Mouse (Mus musculus) megakaryocyte, adult 5-6 weeks (primary cell): ENCODE measurements around the gene Nol12. TPM values are rescaled to one million over a fixed set of nuclear protein-coding genes. Genes with fewer than 3 reads are reported as not detected.

Experiments used
- ATAC-seq: 2 replicates; pipeline ENCODE4 v1.8.0; 2016; ENCODE audit warnings: mild to moderate bottlenecking, inconsistent platforms; ENCODE audit not compliant: poor library complexity, severe bottlenecking
- total RNA-seq, 2 experiments: library from RNA; stranded (forward) in 1 of 2; stranded (reverse) in 1 of 2; fragments of 153-499, 151-499 nt in 1 of 2; fragments of 221-1000, 200-1000 nt in 1 of 2; gene quantifications; 2 replicates each; pipeline versions ENCODE4 v1.2.3 to v1.2.4; 2015 to 2017

Nol12 gene
- total RNA-seq, 2 experiments from 2014 or later: 12.6 to 32.4 TPM

- ATAC-seq: peak; percentile 98
Measured at GRCm38 (mm10) chr15:78947657-78948056, 12.9 kb downstream of the Nol12 start, which contains the start of gene Triobp. Triobp (plus strand) TSS chr15:78947724.

GRCm38 (mm10) chr15:78948152-78948725, 13.5 kb downstream of the Nol12 start:
- ATAC-seq: no peak

DNA sequence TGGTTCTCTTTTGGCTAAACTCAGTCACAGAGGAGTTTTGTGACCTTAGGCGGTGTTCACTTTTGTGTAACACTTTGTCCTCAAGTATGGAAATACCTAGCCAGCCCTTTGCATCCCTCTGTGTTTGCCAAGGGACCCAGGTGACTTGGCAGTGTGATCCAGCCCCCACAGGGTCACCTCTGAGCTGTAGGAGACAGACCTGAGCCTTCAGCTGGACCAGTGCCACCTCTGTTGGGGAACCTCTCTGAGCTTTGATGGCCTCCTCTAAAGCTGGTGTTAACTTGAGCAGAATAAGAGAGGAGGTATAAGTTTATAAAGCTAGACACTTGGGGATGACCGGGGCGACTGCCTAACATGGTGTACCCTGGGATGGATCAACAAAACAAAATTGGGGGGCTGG, 14.2 kb downstream of the Nol12 start:
- ATAC-seq: no peak

DNA sequence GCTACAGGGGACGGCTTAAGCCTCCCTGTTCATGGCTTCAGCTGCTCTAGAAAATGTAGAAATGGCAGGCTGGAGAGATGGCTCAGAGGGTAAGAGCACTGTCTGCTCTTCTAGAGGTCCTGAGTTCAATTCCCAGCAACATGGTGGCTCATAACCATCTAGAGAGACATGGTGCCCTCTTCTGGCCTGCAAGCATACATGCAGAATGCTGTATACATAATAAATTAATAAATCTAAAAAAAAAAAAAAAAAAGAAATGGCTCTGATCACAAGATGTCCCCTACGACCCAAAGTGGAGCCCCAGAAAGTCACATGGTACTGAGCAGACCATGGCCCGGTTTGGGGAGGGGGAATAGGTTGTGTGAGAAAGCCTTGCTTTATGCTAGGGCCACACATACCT, 20.9 kb downstream of the Nol12 start:
- no peak for ATAC-seq

GRCm38 (mm10) chr15:78956351-78956750, 21.6 kb downstream of the Nol12 start:
- no peak for ATAC-seq

DNA sequence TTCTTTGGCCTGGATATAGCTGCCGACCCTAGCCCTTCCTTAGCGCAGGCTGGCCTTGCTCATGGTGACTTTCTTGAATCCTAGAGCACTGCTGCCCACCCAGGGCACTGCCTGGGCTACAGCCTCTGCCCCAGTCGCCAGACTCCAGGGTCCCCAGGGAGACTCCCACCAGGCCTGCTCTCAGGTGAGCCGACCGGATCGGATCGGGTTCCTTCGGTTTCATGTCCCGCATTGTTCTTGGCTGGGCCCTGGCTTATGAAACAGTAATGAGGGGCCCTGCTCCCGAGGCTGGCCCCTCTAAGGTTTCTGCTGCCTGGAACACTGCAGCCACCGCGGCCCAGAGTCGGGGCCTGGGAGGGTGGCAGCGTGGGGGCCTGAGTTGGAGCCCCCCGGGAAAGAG, 22.3 kb downstream of the Nol12 start:
- no peak for ATAC-seq

- no peak for ATAC-seq
Measured at GRCm38 (mm10) chr15:78959537-78959936, 24.8 kb downstream of the Nol12 start.

DNA sequence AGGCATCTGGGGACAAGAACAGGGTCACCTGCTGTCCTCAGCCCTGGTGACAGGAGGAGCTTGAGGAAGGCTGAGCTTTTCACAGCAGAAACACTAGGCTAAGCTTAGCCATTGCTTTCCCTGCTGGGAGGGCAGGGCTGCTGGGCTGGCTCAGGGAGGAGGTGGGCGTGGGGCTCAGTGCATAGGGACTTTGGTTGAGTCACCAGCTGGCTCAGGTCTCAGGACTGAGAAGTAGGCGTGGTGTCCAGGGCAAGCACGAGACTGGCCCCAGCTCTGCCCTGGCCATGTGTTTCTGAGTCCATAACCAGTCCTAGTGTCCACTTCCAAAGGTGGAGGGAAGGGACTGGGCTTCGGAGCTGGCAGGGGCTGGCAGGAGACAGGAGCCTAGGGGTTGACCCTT, 25.4 kb downstream of the Nol12 start:
- ATAC-seq: no peak

- peak; percentile 97 for ATAC-seq
Measured at GRCm38 (mm10) chr15:78962885-78963284, 28.2 kb downstream of the Nol12 start.

DNA sequence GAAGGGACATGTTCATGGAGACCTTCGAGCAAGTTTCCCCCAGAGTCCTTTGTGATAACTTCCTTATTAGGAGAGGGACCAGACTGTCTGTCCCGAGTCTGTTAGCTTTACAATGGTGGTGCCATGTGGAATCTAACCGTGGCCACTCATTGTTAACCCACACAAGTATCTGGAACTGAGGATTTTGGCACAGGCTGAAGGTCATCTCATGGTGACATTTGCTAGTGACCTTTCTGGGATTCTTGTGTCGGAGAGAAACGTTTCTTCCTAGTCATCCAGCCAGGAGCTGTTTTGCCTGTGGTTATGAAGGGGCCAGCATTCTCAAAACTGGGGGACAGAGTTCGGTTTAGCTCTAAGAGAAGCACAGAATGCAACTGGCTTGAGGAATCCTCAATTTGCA, 36.9 kb downstream of the Nol12 start:
- no peak for ATAC-seq

- ATAC-seq: 0 out of 2 replicates have a peak, but pooled peaks have one; percentile 25
Measured at GRCm38 (mm10) chr15:78973950-78974349, 39.2 kb downstream of the Nol12 start.

DNA sequence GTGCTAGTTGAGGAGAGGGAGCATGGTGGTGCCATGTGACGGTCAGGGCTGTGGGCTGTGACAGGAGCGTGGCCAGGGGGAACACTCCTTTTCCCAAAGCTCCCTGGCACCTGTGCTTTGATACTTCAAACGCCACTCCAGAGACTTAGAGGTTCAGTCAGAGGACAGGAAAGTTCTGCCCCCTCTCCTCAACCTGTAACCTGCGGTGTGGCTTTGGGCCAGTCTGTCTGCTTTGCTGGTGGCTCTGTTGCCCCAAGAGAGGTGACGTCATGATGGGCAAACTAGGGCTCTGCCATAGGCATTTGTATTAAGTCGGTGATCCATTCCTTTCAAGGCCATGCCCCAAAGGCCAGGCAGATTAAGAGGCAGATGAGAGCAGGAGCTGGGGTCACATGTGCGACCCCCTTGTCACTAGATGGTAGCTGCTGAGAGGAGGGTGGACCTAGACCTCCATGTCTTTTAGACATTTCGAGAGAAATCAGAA, 43.0 kb downstream of the Nol12 start:
- no peak for ATAC-seq

DNA sequence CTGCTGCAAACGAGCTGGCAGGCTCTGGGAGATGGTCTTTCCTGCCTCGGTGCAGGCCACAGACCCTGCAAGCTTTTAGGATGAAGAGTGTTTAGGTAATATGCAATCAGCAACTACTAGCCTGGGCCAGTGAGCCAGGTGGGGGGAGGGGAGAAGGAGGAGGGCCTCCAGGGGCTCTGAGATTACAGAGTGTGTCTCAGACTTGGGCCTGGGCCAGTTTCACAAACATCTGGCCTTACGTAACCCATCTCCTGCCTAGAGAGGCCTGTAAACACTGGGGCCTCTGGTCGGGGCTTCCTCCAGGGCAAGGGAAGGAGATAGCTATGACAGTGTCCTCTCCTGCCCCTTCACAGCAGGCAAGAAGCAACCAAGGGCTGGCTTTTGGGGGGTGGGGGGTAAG, 44.1 kb downstream of the Nol12 start:
- peak; percentile 43 for ATAC-seq

DNA sequence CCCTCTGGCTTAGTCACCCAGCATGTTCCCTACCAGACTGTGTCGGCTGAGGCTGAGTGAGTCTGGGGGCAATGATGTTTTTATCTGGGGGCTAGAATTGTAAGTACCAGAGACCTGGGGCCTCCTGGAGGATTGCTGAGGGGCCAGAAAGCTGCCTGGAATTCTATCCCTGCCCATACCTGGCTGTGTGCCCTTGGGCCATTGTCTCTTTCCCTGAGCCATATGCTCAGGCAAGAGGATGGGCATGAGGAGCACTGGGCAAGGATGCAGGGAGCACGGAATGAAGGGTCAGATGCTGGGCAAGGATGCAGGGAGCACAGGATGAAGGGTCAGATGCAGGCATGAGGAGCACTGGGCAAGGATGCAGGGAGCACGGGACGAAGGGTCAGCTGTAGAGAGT, 45.4 kb downstream of the Nol12 start:
- no peak for ATAC-seq

- peak; percentile 81 for ATAC-seq
Measured at GRCm38 (mm10) chr15:78982658-78983435, 48.1 kb downstream of the Nol12 start.

DNA sequence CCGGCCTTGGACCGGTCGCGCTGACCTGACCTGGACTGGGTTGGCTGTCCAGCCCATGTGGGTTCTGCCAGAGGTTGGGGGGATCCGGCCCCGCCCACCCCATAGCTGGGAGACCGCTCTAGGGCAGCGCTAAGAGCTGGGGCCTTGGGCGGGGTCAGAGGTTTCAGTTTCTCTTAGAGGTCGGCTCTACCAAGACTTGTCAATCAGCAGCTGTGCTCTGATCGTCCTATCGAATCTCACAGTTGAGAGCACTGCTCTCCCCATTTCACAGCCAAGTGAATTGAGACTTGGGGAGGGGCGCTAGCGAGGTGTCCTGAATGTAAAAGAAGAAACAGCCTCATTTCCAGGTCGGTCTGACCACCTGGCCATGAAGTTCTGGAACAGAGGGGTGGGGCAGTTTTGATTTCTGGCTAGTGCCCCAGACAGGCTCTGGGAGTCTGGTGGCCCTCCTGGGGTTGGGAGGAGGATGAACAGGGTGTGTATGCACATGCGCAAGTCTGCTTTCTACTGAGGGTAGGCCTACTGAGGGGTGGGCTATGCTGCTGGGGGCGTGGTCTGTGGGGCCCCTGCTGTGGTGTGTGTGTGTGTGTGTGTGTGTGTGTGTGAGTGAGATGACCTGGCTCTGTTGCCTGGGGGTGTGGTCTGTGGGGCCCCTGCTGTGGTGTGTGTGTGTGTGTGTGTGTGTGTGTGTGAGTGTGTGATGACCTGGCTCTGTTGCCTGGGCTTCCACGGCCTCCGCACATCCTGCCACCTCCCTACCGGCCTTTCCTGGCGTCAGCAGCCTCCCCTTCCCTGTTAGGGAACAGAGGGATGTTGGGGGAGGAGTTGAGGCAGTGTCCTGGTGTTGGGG, 48.9 kb downstream of the Nol12 start:
- peak; percentile 34 for ATAC-seq

GRCm38 (mm10) chr15:78984286-78984778, 49.6 kb downstream of the Nol12 start:
- ATAC-seq: no peak

DNA sequence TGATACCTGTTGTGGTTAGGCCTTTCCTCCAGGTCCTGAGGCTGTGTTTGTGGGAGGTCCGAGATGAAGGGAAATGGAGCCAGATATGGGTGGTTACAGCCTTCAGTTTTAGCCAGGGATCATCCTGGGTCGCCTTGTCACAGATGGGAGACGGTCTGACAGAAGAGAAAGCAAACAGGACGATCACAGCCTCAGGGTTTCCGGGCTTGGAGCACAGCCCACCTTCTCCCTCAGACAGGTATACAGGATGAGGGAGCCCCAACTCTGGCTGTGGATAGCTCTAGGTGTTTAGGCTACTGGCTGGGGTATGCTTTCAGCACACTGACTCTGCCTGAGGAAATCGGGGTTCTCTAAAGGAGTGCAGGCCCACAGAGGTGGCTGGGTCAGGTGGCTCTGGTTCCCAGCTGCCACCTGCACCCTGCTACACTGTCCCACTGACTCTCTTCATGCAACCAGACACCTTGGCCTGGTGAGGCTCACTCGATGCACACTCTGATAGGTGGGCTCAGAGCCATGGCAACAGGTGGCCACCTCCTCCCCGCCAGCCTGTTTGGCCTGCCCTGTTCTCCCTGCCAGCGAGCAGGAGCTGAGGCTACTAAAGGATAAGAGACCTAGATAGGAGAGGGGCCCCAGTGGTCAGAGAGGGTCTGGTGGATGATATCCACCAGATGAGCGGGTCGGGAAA, 51.9 kb downstream of the Nol12 start:
- ATAC-seq: no peak

GRCm38 (mm10) chr15:78988499-78988971, 53.8 kb downstream of the Nol12 start:
- no peak for ATAC-seq
